Mouse (Mus musculus): ENCODE data around the gene Pm20d2. TPM values are rescaled to one million over a fixed set of nuclear protein-coding genes. Genes with fewer than 3 reads are reported as not detected.

Gene Pm20d2
- polyA plus RNA-seq, 1 experiment from 2014 or later, result 2.9 TPM

DNA sequence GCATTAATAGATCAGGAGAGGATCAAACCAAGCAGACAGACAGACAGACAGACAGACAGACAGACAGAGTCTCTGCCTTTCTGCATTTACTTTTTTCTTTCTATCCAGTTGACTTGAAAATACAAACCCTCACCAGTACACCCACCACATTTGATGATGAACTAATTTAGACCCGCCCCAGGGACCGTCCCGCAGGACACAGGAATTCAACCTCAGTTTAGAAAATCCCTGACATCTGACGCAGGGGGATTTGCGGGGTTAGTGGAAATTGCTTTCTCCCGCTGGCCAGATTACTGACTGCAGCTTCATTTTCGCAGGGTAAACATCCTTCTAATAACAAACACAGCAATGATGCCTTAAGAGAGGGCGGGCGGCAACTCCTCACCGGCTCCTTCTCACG, 57.3 kb downstream of the Pm20d2 start, which contains the start of gene Gabrr1:
TSS of gene Gabrr1 (plus strand) at position 301 of the 400 bp plus-strand sequence.
- Histone ChIP-seq H3K9ac (replicated peaks; ENCODE audit: low read depth, low read length) (no peak within 1 kb of the TSS), H3K4me3 (replicated peaks; ENCODE audit: low read length) (no peak within 1 kb of the TSS), H3K4me1 (replicated peaks; ENCODE audit: control insufficient read depth, insufficient read depth, low read length) (no peaks in the 10 kb centered on the region), H3K36me3 (ENCODE audit: control insufficient read depth, insufficient read depth) (no peaks in the 10 kb centered on the region), H3K4me2 (ENCODE audit: low read length) (no peak within 1 kb of the TSS), H3K9me3 (ENCODE audit: control insufficient read depth, low read length) (no peaks in the 10 kb centered on the region), H3K27me3 (replicated peaks; ENCODE audit: control insufficient read depth, insufficient read depth, low read length) (no peaks in the 10 kb centered on the region), H3K27ac (ENCODE audit: low read length) (no peak within 1 kb of the TSS)
- 79% methylated on average over 11 of the region's 11 CpGs for WGBS
- ATAC-seq, result no peak

DNA sequence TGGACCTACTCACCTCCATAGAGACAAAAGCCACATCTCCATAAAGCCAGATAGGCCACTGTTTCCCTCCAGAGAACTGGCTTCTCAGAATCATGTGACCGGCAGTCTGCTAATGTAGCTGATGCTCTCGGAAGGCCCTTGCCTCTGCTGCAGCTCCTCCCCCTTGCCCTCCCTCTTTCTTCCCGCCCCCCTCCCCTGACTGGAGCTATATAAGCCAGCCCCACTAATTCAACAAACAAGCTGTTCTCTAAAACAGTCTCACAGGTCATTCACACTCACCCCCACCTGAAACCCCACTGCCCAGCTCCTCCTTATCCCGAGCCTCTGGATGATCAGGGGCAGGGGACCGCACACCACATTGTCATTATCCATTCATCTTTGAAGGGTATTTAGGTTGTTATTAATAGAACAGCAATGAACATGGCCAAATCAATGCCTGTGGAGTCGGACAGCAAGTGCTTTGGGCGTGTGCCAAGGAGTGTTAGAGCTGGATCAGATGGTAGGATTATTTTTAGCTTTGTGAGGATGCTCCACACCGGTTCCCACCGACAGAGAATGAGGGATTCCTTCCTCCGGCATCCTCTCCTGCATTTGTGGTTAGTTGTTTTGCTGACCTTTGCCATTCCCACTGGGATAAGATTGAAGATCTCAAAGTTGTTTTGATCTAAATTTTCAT, 64.0 kb downstream of the Pm20d2 start:
- ATAC-seq, result peak; percentile 55; the same call in 1 of the 2 replicates
- 54% methylated on average over 10 of the region's 10 CpGs for WGBS

DNA sequence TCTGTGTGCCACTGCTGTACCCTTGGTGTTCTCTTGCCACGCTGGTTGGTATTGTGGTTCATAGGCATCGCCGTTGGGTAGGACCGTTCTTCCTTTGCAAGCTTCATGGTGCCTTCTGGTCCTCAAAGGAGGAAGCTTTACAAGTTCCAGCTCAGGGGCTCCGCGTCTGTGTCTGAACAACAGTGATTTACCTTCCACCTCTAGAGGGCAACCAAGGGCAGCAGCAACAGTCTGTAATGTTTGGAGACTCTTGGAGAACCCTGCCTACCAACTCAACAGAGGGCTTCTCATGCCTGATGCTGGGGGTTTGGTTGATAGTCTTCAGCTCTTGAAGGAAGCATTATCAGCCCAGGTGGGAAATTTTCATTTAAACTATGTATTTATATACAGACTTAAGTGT, 65.0 kb downstream of the Pm20d2 start:
- 81% methylated on average over 6 of the region's 6 CpGs for WGBS
- H3K27ac ChIP-seq (ENCODE audit: low read length), result no peak overlapping the region
- ATAC-seq, result no peak

More for the DNA sequence above, 64.0 kb downstream of the Pm20d2 start:
- Histone ChIP-seq H3K27ac (ENCODE audit: low read length) (no peak overlapping the region), H3K4me3 (replicated peaks; ENCODE audit: low read length) (no peak overlapping the region), H3K9ac (replicated peaks; ENCODE audit: low read depth, low read length) (no peak overlapping the region), H3K9me3 (ENCODE audit: control insufficient read depth, low read length) (no peaks in the 10 kb centered on the region), H3K4me1 (replicated peaks; ENCODE audit: control insufficient read depth, insufficient read depth, low read length) (peaks cover 4% of the 10 kb centered on the region; the same call in 1 of the 2 replicates), H3K4me2 (ENCODE audit: low read length) (no peak overlapping the region), H3K36me3 (ENCODE audit: control insufficient read depth, insufficient read depth) (no peaks in the 10 kb centered on the region), H3K27me3 (replicated peaks; ENCODE audit: control insufficient read depth, insufficient read depth, low read length) (no peaks in the 10 kb centered on the region)

More for the DNA sequence above, 65.0 kb downstream of the Pm20d2 start:
- H3K27me3 ChIP-seq (replicated peaks; ENCODE audit: control insufficient read depth, insufficient read depth, low read length), result no peaks in the 10 kb centered on the region
- peaks cover 4% of the 10 kb centered on the region; the same call in 1 of the 2 replicates for H3K4me1 ChIP-seq (replicated peaks; ENCODE audit: control insufficient read depth, insufficient read depth, low read length)
- no peak overlapping the region for H3K4me2 ChIP-seq (ENCODE audit: low read length)
- no peaks in the 10 kb centered on the region for H3K9me3 ChIP-seq (ENCODE audit: control insufficient read depth, low read length)
- H3K9ac ChIP-seq (replicated peaks; ENCODE audit: low read depth, low read length), result no peak overlapping the region
- no peak overlapping the region for H3K4me3 ChIP-seq (replicated peaks; ENCODE audit: low read length)
- no peaks in the 10 kb centered on the region for H3K36me3 ChIP-seq (ENCODE audit: control insufficient read depth, insufficient read depth)

Other genes starting within 250 kb of the Pm20d2 start
- gene Ankrd6, start 238.9 kb downstream of the Pm20d2 start, polyA plus RNA-seq (2015; fragmentation: Nextera tagmentation; extraction: Ambion mirVana), result 37.0 and 40.1 TPM in 2 replicates
- gene Rragd, start 206.7 kb downstream of the Pm20d2 start, polyA plus RNA-seq (2015; fragmentation: Nextera tagmentation; extraction: Ambion mirVana), result 22.1 and 23.6 TPM in 2 replicates
- 53.4 and 60.2 TPM in 2 replicates for gene Ube2j1, start 158.3 kb downstream of the Pm20d2 start, polyA plus RNA-seq (2015; fragmentation: Nextera tagmentation; extraction: Ambion mirVana)
- 0.37 and 0.65 TPM in 2 replicates for gene Gabrr2, start 126.7 kb downstream of the Pm20d2 start, polyA plus RNA-seq (2015; fragmentation: Nextera tagmentation; extraction: Ambion mirVana)
- 0.14 TPM in 1 of 2 replicates, not detected in the other for gene Gabrr1, start 57.2 kb downstream of the Pm20d2 start, polyA plus RNA-seq (2015; fragmentation: Nextera tagmentation; extraction: Ambion mirVana)
- 36.4 and 44.2 TPM in 2 replicates for gene Srsf12, start 19.3 kb upstream of the Pm20d2 start, polyA plus RNA-seq (2015; fragmentation: Nextera tagmentation; extraction: Ambion mirVana)
- gene Pnrc1, start 100.4 kb upstream of the Pm20d2 start, polyA plus RNA-seq (2015; fragmentation: Nextera tagmentation; extraction: Ambion mirVana), result 77.6 and 100 TPM in 2 replicates
- gene Rngtt, start 120.6 kb upstream of the Pm20d2 start, polyA plus RNA-seq (2015; fragmentation: Nextera tagmentation; extraction: Ambion mirVana), result 31.1 and 34.9 TPM in 2 replicates

Data from forebrain, embryonic 16.5 days (tissue).